Mouse (Mus musculus) liver, embryonic 12.5 days (tissue): ENCODE results near the gene Gucd1. TPM values are rescaled to one million over a fixed set of nuclear protein-coding genes. Genes with fewer than 3 reads are reported as not detected.
"Not testable (repeated sequence)": the region's sequence is repeated elsewhere in the genome, so short reads cannot be mapped to it uniquely, and the experiment has no call there.

Source experiments
- ATAC-seq: fragments of 200-750 bp; cut with Nextera tagmentation; 2 replicates; pipeline ENCODE4 v1.8.0; 2017; ENCODE audit warnings: moderate number of reproducible peaks, mild to moderate bottlenecking, moderate library complexity
- H3K27ac ChIP-seq: fragments of 300-500 bp; sonication (generic); 2 replicates; pipeline ENCODE4 v1.5.1; 2016; ENCODE audit warnings: mild to moderate bottlenecking
- H3K27me3 ChIP-seq: fragments of 300-500 bp; sonication (generic); replicated peaks from 2 replicates; pipeline ENCODE4 v1.6.1; 2016; ENCODE audit warnings: mild to moderate bottlenecking, moderate library complexity
- H3K36me3 ChIP-seq: fragments of 300-500 bp; sonication (generic); 2 replicates; pipeline ENCODE4 v1.6.1; 2016; ENCODE audit warnings: mild to moderate bottlenecking, moderate library complexity
- H3K4me1 ChIP-seq: fragments of 300-500 bp; sonication (generic); 2 replicates; pipeline ENCODE4 v1.6.1; 2016
- H3K4me2 ChIP-seq: fragments of 300-500 bp; sonication (generic); 2 replicates; pipeline ENCODE4 v1.6.1; 2016; ENCODE audit warnings: mild to moderate bottlenecking, moderate library complexity
- H3K4me3 ChIP-seq: fragments of 300-500 bp; sonication (generic); 2 replicates; pipeline ENCODE4 v1.5.1; 2016; ENCODE audit warnings: mild to moderate bottlenecking, moderate library complexity
- H3K9ac ChIP-seq: fragments of 300-500 bp; sonication (generic); 2 replicates; pipeline ENCODE4 v1.6.1; 2016; ENCODE audit warnings: mild to moderate bottlenecking, moderate library complexity
- H3K9me3 ChIP-seq: fragments of 300-500 bp; sonication (generic); replicated peaks from 2 replicates; pipeline ENCODE4 v1.6.1; 2016; ENCODE audit warnings: mild to moderate bottlenecking, moderate library complexity
- WGBS: fragments of 180-500 bp; shearing (Covaris S2); methylation state at CpG from one replicate; pipeline ENCODE4 v1.1.7; 2016; ENCODE audit not compliant: insufficient replicate concordance; 5-methylcytosine and 5-hydroxymethylcytosine counted together
- polyA plus RNA-seq: library from polyadenylated mRNA; unstranded; fragments of >200 nt; fragmentation: Nextera tagmentation; extraction: Ambion mirVana; gene quantifications from 2 replicates; pipeline ENCODE4 v1.2.1, GENCODE M21; 2016

Gene Gucd1
- polyA plus RNA-seq, 1 experiment from 2014 or later: 50.5 TPM

- Histone ChIP-seq H3K9ac (no peak overlapping the region), H3K4me2 (no peak overlapping the region), H3K4me1 (0 out of 2 replicates have a peak, but pooled peaks cover 3% of the 10 kb centered on the region), H3K27ac (no peak overlapping the region), H3K27me3 (no peaks in the 10 kb centered on the region), H3K36me3 (peaks cover 66% of the 10 kb centered on the region), H3K9me3 (no peaks in the 10 kb centered on the region), H3K4me3 (no peak overlapping the region)
- WGBS: 76% methylated on average over 8 of the region's 8 CpGs
- no peak for ATAC-seq
Measured at GRCm38 (mm10) chr10:75534934-75535333, 17.2 kb upstream of the Gucd1 start.

- WGBS: 86% methylated on average over 8 of the region's 8 CpGs
Measured at GRCm38 (mm10) chr10:75534216-75534615, 16.4 kb upstream of the Gucd1 start.

GRCm38 (mm10) chr10:75531532-75532090, 13.8 kb upstream of the Gucd1 start:
- no peaks in the 10 kb centered on the region for H3K9me3 ChIP-seq
- H3K4me2 ChIP-seq: no peak overlapping the region
- no peak overlapping the region for H3K9ac ChIP-seq
- H3K36me3 ChIP-seq: peaks cover 94% of the 10 kb centered on the region
- no peak overlapping the region for H3K27ac ChIP-seq
- H3K4me3 ChIP-seq: no peak overlapping the region
- H3K27me3 ChIP-seq: no peaks in the 10 kb centered on the region
- H3K4me1 ChIP-seq: 0 out of 2 replicates have a peak, but pooled peaks cover 3% of the 10 kb centered on the region
- no peak for ATAC-seq
- WGBS: 81% methylated on average over 9 of the region's 9 CpGs

More at GRCm38 (mm10) chr10:75534216-75534615, 16.4 kb upstream of the Gucd1 start:
- no peak for ATAC-seq
- H3K4me3 ChIP-seq: no peak overlapping the region
- no peak overlapping the region for H3K27ac ChIP-seq
- no peak overlapping the region for H3K4me2 ChIP-seq
- no peaks in the 10 kb centered on the region for H3K27me3 ChIP-seq
- H3K9ac ChIP-seq: no peak overlapping the region
- H3K4me1 ChIP-seq: 0 out of 2 replicates have a peak, but pooled peaks cover 3% of the 10 kb centered on the region
- no peaks in the 10 kb centered on the region for H3K9me3 ChIP-seq
- H3K36me3 ChIP-seq: peaks cover 71% of the 10 kb centered on the region

GRCm38 (mm10) chr10:75530322-75530721, 12.6 kb upstream of the Gucd1 start:
- H3K27me3 ChIP-seq: no peaks in the 10 kb centered on the region
- 0 out of 2 replicates have a peak, but pooled peaks cover 6% of the 10 kb centered on the region for H3K4me1 ChIP-seq
- WGBS: 77% methylated on average over 2 of the region's 2 CpGs
- no peak for ATAC-seq
- H3K9ac ChIP-seq: no peak overlapping the region
- H3K4me3 ChIP-seq: no peak overlapping the region
- peaks cover 94% of the 10 kb centered on the region for H3K36me3 ChIP-seq
- H3K27ac ChIP-seq: no peak overlapping the region
- no peak overlapping the region for H3K4me2 ChIP-seq
- H3K9me3 ChIP-seq: no peaks in the 10 kb centered on the region

GRCm38 (mm10) chr10:75525450-75525849, 7.7 kb upstream of the Gucd1 start:
- H3K27me3 ChIP-seq, ATAC-seq, H3K4me3 ChIP-seq, H3K9ac ChIP-seq, H3K9me3 ChIP-seq, H3K4me2 ChIP-seq, H3K27ac ChIP-seq: not testable (repeated sequence)
- H3K36me3 ChIP-seq: peaks cover 92% of the 10 kb centered on the region
- WGBS: 86% methylated on average over 9 of the region's 9 CpGs
- peaks cover 12% of the 10 kb centered on the region for H3K4me1 ChIP-seq

- Histone ChIP-seq H3K36me3 (peaks cover 75% of the 10 kb centered on the region), H3K27ac (no peak overlapping the region), H3K4me2 (no peak overlapping the region), H3K27me3 (no peaks in the 10 kb centered on the region), H3K9me3 (no peaks in the 10 kb centered on the region), H3K9ac (no peak overlapping the region), H3K4me1 (peaks cover 30% of the 10 kb centered on the region), H3K4me3 (no peak overlapping the region)
- 89% methylated on average over 4 of the region's 4 CpGs for WGBS
- no peak for ATAC-seq
Measured at GRCm38 (mm10) chr10:75521643-75522042, 3.9 kb upstream of the Gucd1 start.

GRCm38 (mm10) chr10:75520581-75520980, 2.8 kb upstream of the Gucd1 start:
- Histone ChIP-seq H3K9me3 (no peaks in the 10 kb centered on the region), H3K4me2 (no peak overlapping the region), H3K27ac (no peak overlapping the region), H3K9ac (no peak overlapping the region), H3K27me3 (no peaks in the 10 kb centered on the region), H3K4me3 (no peak overlapping the region), H3K36me3 (peaks cover 65% of the 10 kb centered on the region), H3K4me1 (peaks cover 37% of the 10 kb centered on the region)
- 84% methylated on average over 5 of the region's 5 CpGs for WGBS
- ATAC-seq: no peak

GRCm38 (mm10) chr10:75517073-75517757, 557 bp downstream of the Gucd1 start, which contains the start of gene Snrpd3:
Snrpd3 (plus strand) TSS chr10:75517551.
- H3K4me2 ChIP-seq: peak within 1 kb of the TSS; percentile 93
- no peaks in the 10 kb centered on the region for H3K9me3 ChIP-seq
- peaks cover 48% of the 10 kb centered on the region for H3K36me3 ChIP-seq
- H3K4me1 ChIP-seq: peaks cover 70% of the 10 kb centered on the region
- peak within 1 kb of the TSS; percentile 98 for H3K9ac ChIP-seq
- peak; percentile 87 for ATAC-seq
- H3K27ac ChIP-seq: peak within 1 kb of the TSS; percentile 98
- no peaks in the 10 kb centered on the region for H3K27me3 ChIP-seq
- peak within 1 kb of the TSS; percentile 97 for H3K4me3 ChIP-seq
- 1% methylated on average over 40 of the region's 52 CpGs for WGBS

- WGBS: 1% methylated on average over 12 of the region's 12 CpGs
- ATAC-seq: no peak
- Histone ChIP-seq H3K4me2 (peak overlapping the region; percentile 93), H3K9ac (peak overlapping the region; percentile 98), H3K27me3 (no peaks in the 10 kb centered on the region), H3K27ac (peak overlapping the region; percentile 98), H3K9me3 (no peaks in the 10 kb centered on the region), H3K4me3 (peak overlapping the region; percentile 97), H3K4me1 (peaks cover 74% of the 10 kb centered on the region), H3K36me3 (peaks cover 48% of the 10 kb centered on the region)
Measured at GRCm38 (mm10) chr10:75516724-75517072, 1.1 kb downstream of the Gucd1 start.

GRCm38 (mm10) chr10:75516038-75516723, 1.6 kb downstream of the Gucd1 start:
- peaks cover 74% of the 10 kb centered on the region for H3K4me1 ChIP-seq
- H3K4me3 ChIP-seq: peak overlapping the region; percentile 97
- 0 out of 2 replicates have a peak, but pooled peaks have one; percentile 8 for ATAC-seq
- 7% methylated on average over 8 of the region's 8 CpGs for WGBS
- H3K27me3 ChIP-seq: no peaks in the 10 kb centered on the region
- H3K9ac ChIP-seq: peak overlapping the region; percentile 98
- peak overlapping the region; percentile 93 for H3K4me2 ChIP-seq
- H3K27ac ChIP-seq: peak overlapping the region; percentile 98
- H3K9me3 ChIP-seq: no peaks in the 10 kb centered on the region
- H3K36me3 ChIP-seq: peaks cover 48% of the 10 kb centered on the region

GRCm38 (mm10) chr10:75515216-75516037, 2.3 kb downstream of the Gucd1 start:
- no peaks in the 10 kb centered on the region for H3K27me3 ChIP-seq
- peaks cover 48% of the 10 kb centered on the region for H3K36me3 ChIP-seq
- peak; percentile 76 for ATAC-seq
- H3K9ac ChIP-seq: peak overlapping the region; percentile 98
- 17% methylated on average over 4 of the region's 4 CpGs for WGBS
- no peaks in the 10 kb centered on the region for H3K9me3 ChIP-seq
- peak overlapping the region; percentile 93 for H3K4me2 ChIP-seq
- H3K4me1 ChIP-seq: peaks cover 66% of the 10 kb centered on the region
- H3K4me3 ChIP-seq: peak overlapping the region; percentile 97
- peak overlapping the region; percentile 98 for H3K27ac ChIP-seq
